Mouse (Mus musculus): ENCODE data around the gene Mtfmt. TPM values are rescaled to one million over a fixed set of nuclear protein-coding genes. Genes with fewer than 3 reads are reported as not detected.

Gene Mtfmt
- polyA plus RNA-seq, 1 experiment, result 18.7 TPM

- Histone ChIP-seq H3K4me3 (replicated peaks; ENCODE audit: control insufficient read depth, low read depth, low read length) (no peak overlapping the region), H3K4me1 (ENCODE audit: control insufficient read depth, insufficient read depth, low read length) (no peaks in the 10 kb centered on the region; the same call in 1 of the 2 replicates), H3K27ac (ENCODE audit: control insufficient read depth, insufficient read depth, low read depth, low read length, poor library complexity) (no peak overlapping the region)
- TF ChIP-seq CTCF (IDR thresholded peaks at IDR 0.05; ENCODE audit: control insufficient read depth, insufficient read depth, low read length) (no peak), POLR2A (IDR thresholded peaks at IDR 0.05; ENCODE audit: borderline replicate concordance, control insufficient read depth, low read depth, low read length) (no peak)
- 65% methylated on average over 3 of the region's 3 CpGs for WGBS
These were observed 24.3 kb upstream of the Mtfmt start for GRCm38 (mm10) chr9:65411326-65411725.

- no peak overlapping the region for H3K27ac ChIP-seq (ENCODE audit: control insufficient read depth, insufficient read depth, low read depth, low read length, poor library complexity)
- WGBS, result 80% methylated on average over 3 of the region's 3 CpGs
- H3K4me1 ChIP-seq (ENCODE audit: control insufficient read depth, insufficient read depth, low read length), result no peaks in the 10 kb centered on the region
- H3K4me3 ChIP-seq (replicated peaks; ENCODE audit: control insufficient read depth, low read depth, low read length), result no peak overlapping the region
- TF ChIP-seq POLR2A (IDR thresholded peaks at IDR 0.05; ENCODE audit: borderline replicate concordance, control insufficient read depth, low read depth, low read length), result no peak
- no peak for TF ChIP-seq CTCF (IDR thresholded peaks at IDR 0.05; ENCODE audit: control insufficient read depth, insufficient read depth, low read length)
These were observed 17.8 kb upstream of the Mtfmt start for GRCm38 (mm10) chr9:65417738-65418137.

- TF ChIP-seq CTCF (IDR thresholded peaks at IDR 0.05; ENCODE audit: control insufficient read depth, insufficient read depth, low read length) (no peak), POLR2A (IDR thresholded peaks at IDR 0.05; ENCODE audit: borderline replicate concordance, control insufficient read depth, low read depth, low read length) (no peak)
- WGBS, result 71% methylated on average over 3 of the region's 3 CpGs
- peaks cover 4% of the 10 kb centered on the region for H3K4me1 ChIP-seq (ENCODE audit: control insufficient read depth, insufficient read depth, low read length)
- H3K27ac ChIP-seq (ENCODE audit: control insufficient read depth, insufficient read depth, low read depth, low read length, poor library complexity), result no peak overlapping the region
- no peak overlapping the region for H3K4me3 ChIP-seq (replicated peaks; ENCODE audit: control insufficient read depth, low read depth, low read length)
These were observed 15.9 kb upstream of the Mtfmt start for GRCm38 (mm10) chr9:65419633-65420032.

- Histone ChIP-seq H3K4me1 (ENCODE audit: control insufficient read depth, insufficient read depth, low read length) (peaks cover 4% of the 10 kb centered on the region), H3K27ac (ENCODE audit: control insufficient read depth, insufficient read depth, low read depth, low read length, poor library complexity) (no peak within 1 kb of the TSS), H3K4me3 (replicated peaks; ENCODE audit: control insufficient read depth, low read depth, low read length) (no peak within 1 kb of the TSS)
- no peak for TF ChIP-seq POLR2A (IDR thresholded peaks at IDR 0.05; ENCODE audit: borderline replicate concordance, control insufficient read depth, low read depth, low read length)
- no peak for TF ChIP-seq CTCF (IDR thresholded peaks at IDR 0.05; ENCODE audit: control insufficient read depth, insufficient read depth, low read length)
- 84% methylated on average over 11 of the region's 11 CpGs for WGBS
These were observed 12.7 kb upstream of the Mtfmt start, which contains the start of gene Slc51b for GRCm38 (mm10) chr9:65422760-65423501. Gene Slc51b (minus strand): TSS chr9:65422955.

GRCm38 (mm10) chr9:65424393-65424792, 11.2 kb upstream of the Mtfmt start:
- H3K27ac ChIP-seq (ENCODE audit: control insufficient read depth, insufficient read depth, low read depth, low read length, poor library complexity), result no peak overlapping the region
- TF ChIP-seq CTCF (IDR thresholded peaks at IDR 0.05; ENCODE audit: control insufficient read depth, insufficient read depth, low read length), result no peak
- TF ChIP-seq POLR2A (IDR thresholded peaks at IDR 0.05; ENCODE audit: borderline replicate concordance, control insufficient read depth, low read depth, low read length), result no peak
- no peak overlapping the region for H3K4me3 ChIP-seq (replicated peaks; ENCODE audit: control insufficient read depth, low read depth, low read length)
- WGBS, result 9% methylated on average over 3 of the region's 3 CpGs
- H3K4me1 ChIP-seq (ENCODE audit: control insufficient read depth, insufficient read depth, low read length), result peaks cover 4% of the 10 kb centered on the region

- H3K4me1 ChIP-seq (ENCODE audit: control insufficient read depth, insufficient read depth, low read length), result peaks cover 4% of the 10 kb centered on the region
- TF ChIP-seq CTCF (IDR thresholded peaks at IDR 0.05; ENCODE audit: control insufficient read depth, insufficient read depth, low read length) (no peak), POLR2A (IDR thresholded peaks at IDR 0.05; ENCODE audit: borderline replicate concordance, control insufficient read depth, low read depth, low read length) (no peak)
- no peak overlapping the region for H3K4me3 ChIP-seq (replicated peaks; ENCODE audit: control insufficient read depth, low read depth, low read length)
- 71% methylated on average over 2 of the region's 2 CpGs for WGBS
- no peak overlapping the region for H3K27ac ChIP-seq (ENCODE audit: control insufficient read depth, insufficient read depth, low read depth, low read length, poor library complexity)
These were observed 8.1 kb upstream of the Mtfmt start for GRCm38 (mm10) chr9:65427511-65427910.

- H3K27ac ChIP-seq (ENCODE audit: control insufficient read depth, insufficient read depth, low read depth, low read length, poor library complexity), result no peak overlapping the region
- TF ChIP-seq CTCF (IDR thresholded peaks at IDR 0.05; ENCODE audit: control insufficient read depth, insufficient read depth, low read length), result no peak
- no peak for TF ChIP-seq POLR2A (IDR thresholded peaks at IDR 0.05; ENCODE audit: borderline replicate concordance, control insufficient read depth, low read depth, low read length)
- WGBS, result 84% methylated on average over 5 of the region's 5 CpGs
- H3K4me1 ChIP-seq (ENCODE audit: control insufficient read depth, insufficient read depth, low read length), result peaks cover 4% of the 10 kb centered on the region
- no peak overlapping the region for H3K4me3 ChIP-seq (replicated peaks; ENCODE audit: control insufficient read depth, low read depth, low read length)
These were observed 7.6 kb upstream of the Mtfmt start for GRCm38 (mm10) chr9:65428003-65428402.

GRCm38 (mm10) chr9:65430401-65430800, 5.2 kb upstream of the Mtfmt start:
- TF ChIP-seq POLR2A (IDR thresholded peaks at IDR 0.05; ENCODE audit: borderline replicate concordance, control insufficient read depth, low read depth, low read length), result no peak
- no peak for TF ChIP-seq CTCF (IDR thresholded peaks at IDR 0.05; ENCODE audit: control insufficient read depth, insufficient read depth, low read length)
- Histone ChIP-seq H3K4me3 (replicated peaks; ENCODE audit: control insufficient read depth, low read depth, low read length) (no peak overlapping the region), H3K27ac (ENCODE audit: control insufficient read depth, insufficient read depth, low read depth, low read length, poor library complexity) (no peak overlapping the region), H3K4me1 (ENCODE audit: control insufficient read depth, insufficient read depth, low read length) (no peaks in the 10 kb centered on the region)

Data from bone marrow, adult 2 months (tissue).